Mouse (Mus musculus): ENCODE data around the gene Slc35g3.

DNA sequence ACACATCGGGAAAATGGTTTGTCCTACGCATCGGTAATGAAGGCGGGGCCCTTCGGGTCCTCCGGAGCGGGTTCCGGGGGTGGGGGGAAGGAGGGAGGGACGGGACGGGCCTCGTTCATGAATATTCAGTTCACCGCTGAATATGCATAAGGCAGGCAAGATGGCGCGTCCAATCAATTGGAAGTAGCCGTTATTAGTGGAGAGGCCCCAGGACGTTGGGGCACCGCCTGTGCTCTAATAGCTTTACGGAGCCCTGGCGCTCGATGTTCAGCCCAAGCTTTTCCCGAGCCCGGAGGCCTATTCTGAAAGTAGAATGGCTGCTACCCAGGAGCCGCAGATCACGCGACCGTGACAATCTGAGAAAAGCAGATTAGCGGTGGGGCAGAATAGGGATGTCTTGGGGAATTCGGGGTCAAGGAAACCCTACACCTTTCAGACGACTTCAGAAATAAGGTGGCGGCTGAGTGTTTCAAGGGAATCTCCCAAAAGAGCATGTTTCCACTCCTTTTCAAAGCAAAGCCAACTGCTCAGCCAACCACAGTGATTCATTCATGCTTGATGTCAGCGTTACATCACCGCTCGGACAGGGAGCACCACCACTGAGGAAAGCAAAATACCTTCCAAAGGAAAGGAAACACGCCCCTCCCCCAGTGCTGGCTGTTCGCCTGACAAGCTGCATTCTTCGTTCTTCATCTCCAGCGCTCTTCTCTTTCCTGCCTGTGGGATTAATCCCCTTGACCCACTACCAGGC is 2.6 kb downstream of the Slc35g3 start:
- TF ChIP-seq CTCF (IDR thresholded peaks at IDR 0.05; ENCODE audit: control insufficient read depth, insufficient read depth, insufficient replicate concordance, low read depth, low read length) (no peak), POLR2A (IDR thresholded peaks at IDR 0.05; ENCODE audit: control insufficient read depth, low read depth, low read length) (peak; percentile 63)

Data from testis, adult 2 months (tissue).